Mouse (Mus musculus) hindbrain, embryonic 15.5 days (tissue): ENCODE data around the gene Surf6. TPM values are rescaled to one million over a fixed set of nuclear protein-coding genes. Genes with fewer than 3 reads are reported as not detected.
"Not testable (repeated sequence)": the region's sequence is repeated elsewhere in the genome, so short reads cannot be mapped to it uniquely, and the experiment has no call there.

Experiments
- ATAC-seq: fragments of 200-750 bp; cut with Nextera tagmentation; 2 replicates; pipeline ENCODE4 v1.8.0; 2017; ENCODE audit warnings: low read depth, moderate number of reproducible peaks, moderate TSS enrichment; ENCODE audit not compliant: low FRiP score
- H3K27ac ChIP-seq: fragments of 300-500 bp; sonication (generic); replicated peaks from 2 replicates; pipeline ENCODE4 v1.5.1; 2015; ENCODE audit warnings: mild to moderate bottlenecking, inconsistent platforms
- H3K27me3 ChIP-seq: fragments of 300-500 bp; sonication (generic); 2 replicates; pipeline ENCODE4 v1.6.1; 2015; ENCODE audit warnings: control low read depth, inconsistent platforms
- H3K36me3 ChIP-seq: fragments of 300-500 bp; sonication (generic); 2 replicates; pipeline ENCODE4 v1.6.1; 2015; ENCODE audit warnings: control low read depth, inconsistent platforms
- H3K4me1 ChIP-seq: fragments of 300-500 bp; sonication (generic); replicated peaks from 2 replicates; pipeline ENCODE4 v1.6.1; 2015; ENCODE audit warnings: control low read depth, inconsistent platforms
- H3K4me2 ChIP-seq: fragments of 300-500 bp; sonication (generic); 2 replicates; pipeline ENCODE4 v1.6.1; 2015; ENCODE audit warnings: moderate library complexity, mild to moderate bottlenecking, inconsistent platforms
- H3K4me3 ChIP-seq: fragments of 300-500 bp; sonication (generic); 2 replicates; pipeline ENCODE4 v1.5.1; 2015; ENCODE audit warnings: mild to moderate bottlenecking, inconsistent platforms
- H3K9ac ChIP-seq: fragments of 300-500 bp; sonication (generic); 2 replicates; pipeline ENCODE4 v1.6.1; 2015; ENCODE audit warnings: inconsistent platforms
- H3K9me3 ChIP-seq: fragments of 300-500 bp; sonication (generic); 2 replicates; pipeline ENCODE4 v1.6.1; 2016; ENCODE audit warnings: control low read depth, inconsistent platforms
- WGBS: fragments of 180-500 bp; shearing (Covaris S2); methylation state at CpG from one replicate; pipeline ENCODE4 v1.1.7; 2015; 5-methylcytosine and 5-hydroxymethylcytosine counted together
- polyA plus RNA-seq: library from polyadenylated mRNA; unstranded; fragments of >200 nt; fragmentation: Nextera tagmentation; extraction: Ambion mirVana; gene quantifications from 2 replicates; pipeline ENCODE4 v1.2.1, GENCODE M21; 2015

Gene Surf6
- polyA plus RNA-seq, 1 experiment from 2014 or later = 28.9 TPM

GRCm38 (mm10) chr2:26910124-26910993 is 7.7 kb upstream of the Surf6 start, which contains the start of the genes Med22 and Rpl7a:
TSS of gene Med22 (minus strand) at chr2:26910677.
TSS of gene Rpl7a (plus strand) at chr2:26910764.
- Histone ChIP-seq H3K4me1 (peaks cover 51% of the 10 kb centered on the region), H3K9me3 (no peaks in the 10 kb centered on the region), H3K4me3 (peak within 1 kb of the TSS; percentile 84), H3K36me3 (peaks cover 56% of the 10 kb centered on the region), H3K27me3 (no peaks in the 10 kb centered on the region), H3K27ac (peak within 1 kb of the TSS; percentile 93), H3K4me2 (peak within 1 kb of the TSS; percentile 89), H3K9ac (peak within 1 kb of the TSS; percentile 95)
- peak; percentile 93 for ATAC-seq
- WGBS = under 1% methylated on average over 72 of the region's 74 CpGs

GRCm38 (mm10) chr2:26909387-26909784 is 6.7 kb upstream of the Surf6 start:
- H3K4me3 ChIP-seq = peak overlapping the region; percentile 84
- no peaks in the 10 kb centered on the region for H3K27me3 ChIP-seq
- H3K27ac ChIP-seq = peak overlapping the region; percentile 93; the same call in 1 of the 2 replicates
- H3K36me3 ChIP-seq = peaks cover 55% of the 10 kb centered on the region
- H3K9ac ChIP-seq = peak overlapping the region; percentile 77
- H3K9me3 ChIP-seq = no peaks in the 10 kb centered on the region
- no peak for ATAC-seq
- H3K4me1 ChIP-seq = peaks cover 41% of the 10 kb centered on the region
- H3K4me2 ChIP-seq = peak overlapping the region; percentile 77

GRCm38 (mm10) chr2:26908710-26909386 is 6.2 kb upstream of the Surf6 start:
- Histone ChIP-seq H3K9ac (peak overlapping the region; percentile 32), H3K4me2 (peak overlapping the region; percentile 77), H3K36me3 (peaks cover 50% of the 10 kb centered on the region), H3K27me3 (no peaks in the 10 kb centered on the region), H3K4me3 (peak overlapping the region; percentile 84), H3K4me1 (peaks cover 41% of the 10 kb centered on the region), H3K9me3 (no peaks in the 10 kb centered on the region), H3K27ac (no peak overlapping the region)
- no peak for ATAC-seq
- WGBS = 89% methylated on average over 18 of the region's 18 CpGs

GRCm38 (mm10) chr2:26907109-26907508 is 4.4 kb upstream of the Surf6 start:
- Histone ChIP-seq H3K27me3 (no peaks in the 10 kb centered on the region), H3K4me1 (peaks cover 44% of the 10 kb centered on the region), H3K9me3 (no peaks in the 10 kb centered on the region), H3K36me3 (peaks cover 32% of the 10 kb centered on the region), H3K27ac (no peak overlapping the region), H3K4me3 (no peak overlapping the region), H3K4me2 (no peak overlapping the region), H3K9ac (no peak overlapping the region)
- 50% methylated on average over 4 of the region's 4 CpGs for WGBS
- ATAC-seq = no peak

GRCm38 (mm10) chr2:26906431-26906830 is 3.8 kb upstream of the Surf6 start:
- Histone ChIP-seq H3K4me3 (no peak overlapping the region), H3K27ac (no peak overlapping the region), H3K27me3 (no peaks in the 10 kb centered on the region), H3K4me2 (no peak overlapping the region), H3K9ac (no peak overlapping the region), H3K9me3 (no peaks in the 10 kb centered on the region), H3K4me1 (peaks cover 44% of the 10 kb centered on the region), H3K36me3 (peaks cover 32% of the 10 kb centered on the region)
- WGBS = 96% methylated on average over 3 of the region's 3 CpGs
- ATAC-seq = no peak

GRCm38 (mm10) chr2:26905936-26906335 is 3.3 kb upstream of the Surf6 start:
- Histone ChIP-seq H3K4me1 (peaks cover 49% of the 10 kb centered on the region), H3K4me3 (no peak overlapping the region), H3K27me3 (no peaks in the 10 kb centered on the region), H3K9ac (no peak overlapping the region), H3K36me3 (peaks cover 32% of the 10 kb centered on the region), H3K9me3 (no peaks in the 10 kb centered on the region), H3K27ac (no peak overlapping the region), H3K4me2 (no peak overlapping the region)
- no peak for ATAC-seq
- WGBS = 92% methylated on average over 2 of the region's 2 CpGs

GRCm38 (mm10) chr2:26903311-26903710 is 632 bp upstream of the Surf6 start:
- peaks cover 42% of the 10 kb centered on the region for H3K4me1 ChIP-seq
- peak overlapping the region; percentile 66 for H3K4me2 ChIP-seq
- H3K27ac ChIP-seq = peak overlapping the region; percentile 82
- peak overlapping the region; percentile 69 for H3K4me3 ChIP-seq
- 13% methylated on average over 7 of the region's 7 CpGs for WGBS
- H3K36me3 ChIP-seq = peaks cover 48% of the 10 kb centered on the region
- no peaks in the 10 kb centered on the region for H3K9me3 ChIP-seq
- no peaks in the 10 kb centered on the region for H3K27me3 ChIP-seq
- no peak for ATAC-seq
- peak overlapping the region; percentile 68 for H3K9ac ChIP-seq

GRCm38 (mm10) chr2:26901834-26902400 is 762 bp downstream of the Surf6 start:
- H3K9ac ChIP-seq = peak overlapping the region; percentile 68
- H3K36me3 ChIP-seq = peaks cover 48% of the 10 kb centered on the region
- ATAC-seq = no peak
- H3K27me3 ChIP-seq = no peaks in the 10 kb centered on the region
- peak overlapping the region; percentile 66 for H3K4me2 ChIP-seq
- H3K4me3 ChIP-seq = peak overlapping the region; percentile 69
- no peak overlapping the region for H3K27ac ChIP-seq
- no peaks in the 10 kb centered on the region for H3K9me3 ChIP-seq
- 18% methylated on average over 7 of the region's 7 CpGs for WGBS
- H3K4me1 ChIP-seq = peaks cover 31% of the 10 kb centered on the region

GRCm38 (mm10) chr2:26900731-26901130 is 1.9 kb downstream of the Surf6 start:
- ATAC-seq = no peak
- Histone ChIP-seq H3K36me3 (peaks cover 47% of the 10 kb centered on the region), H3K9ac (no peak overlapping the region), H3K4me3 (no peak overlapping the region), H3K4me1 (peaks cover 31% of the 10 kb centered on the region), H3K27ac (no peak overlapping the region), H3K4me2 (no peak overlapping the region), H3K27me3 (no peaks in the 10 kb centered on the region), H3K9me3 (no peaks in the 10 kb centered on the region)
- WGBS = 89% methylated on average over 1 of the region's 1 CpGs

GRCm38 (mm10) chr2:26895898-26896297 is 6.8 kb downstream of the Surf6 start:
- Histone ChIP-seq H3K9ac (no peak overlapping the region), H3K4me3 (no peak overlapping the region), H3K4me1 (peaks cover 8% of the 10 kb centered on the region), H3K27ac (no peak overlapping the region), H3K27me3 (no peaks in the 10 kb centered on the region), H3K36me3 (peaks cover 81% of the 10 kb centered on the region), H3K9me3 (no peaks in the 10 kb centered on the region), H3K4me2 (no peak overlapping the region)
- 95% methylated on average over 4 of the region's 4 CpGs for WGBS
- ATAC-seq = no peak

GRCm38 (mm10) chr2:26886170-26886569 is 16.5 kb downstream of the Surf6 start:
- not testable (repeated sequence) for H3K27me3 ChIP-seq, H3K4me3 ChIP-seq, H3K4me1 ChIP-seq, ATAC-seq, H3K27ac ChIP-seq, H3K9me3 ChIP-seq, H3K9ac ChIP-seq, H3K4me2 ChIP-seq
- H3K36me3 ChIP-seq = peaks cover 23% of the 10 kb centered on the region
- 65% methylated on average over 4 of the region's 4 CpGs for WGBS

GRCm38 (mm10) chr2:26885541-26885940 is 17.1 kb downstream of the Surf6 start:
- WGBS = 87% methylated on average over 2 of the region's 2 CpGs
- not testable (repeated sequence) for H3K4me3 ChIP-seq, H3K27ac ChIP-seq, H3K4me2 ChIP-seq, H3K9me3 ChIP-seq, H3K9ac ChIP-seq, H3K27me3 ChIP-seq, H3K4me1 ChIP-seq, ATAC-seq
- peaks cover 16% of the 10 kb centered on the region for H3K36me3 ChIP-seq
